Mouse (Mus musculus) CD8-positive naive resting alpha-beta T cell, adult 2 months (primary cell): ENCODE data around the gene Odf4.
"Not testable (repeated sequence)": the region's sequence is repeated elsewhere in the genome, so short reads cannot be mapped to it uniquely, and the experiment has no call there.

ENCODE experiments used
- DNase-seq, 2 experiments: peaks; one replicate each; pipeline ENCODE4 v3.0.0; 2022; ENCODE audit warnings: low read depth in 2 of 2, low spot score in 2 of 2

Odf4 gene

GRCm38 (mm10) chr11:68926981-68927380 lies at the start of gene Odf4:
TSS of gene Odf4 (minus strand) at chr11:68927081.
- no peak for DNase-seq

- DNase-seq = no peak
Observed at GRCm38 (mm10) chr11:68975601-68976000, 48.7 kb upstream of the Odf4 start.

- DNase-seq = no peak
Observed at GRCm38 (mm10) chr11:68975085-68975484, 48.2 kb upstream of the Odf4 start, which contains the start of gene Rangrf. TSS of gene Rangrf (minus strand) at chr11:68975185.

- DNase-seq = no peak
Observed at GRCm38 (mm10) chr11:68974059-68974450, 47.2 kb upstream of the Odf4 start.

GRCm38 (mm10) chr11:68973250-68974058 lies 46.6 kb upstream of the Odf4 start:
- peak; percentile 40 to 64 for DNase-seq

GRCm38 (mm10) chr11:68970232-68970631 lies 43.4 kb upstream of the Odf4 start:
- no peak for DNase-seq

- DNase-seq = no peak
Observed at GRCm38 (mm10) chr11:68968752-68969151, 41.9 kb upstream of the Odf4 start.

GRCm38 (mm10) chr11:68967337-68968282 lies 40.7 kb upstream of the Odf4 start, which contains the start of gene Slc25a35:
TSS of gene Slc25a35 (plus strand) at chr11:68968131.
- peak; percentile 65 to 68 for DNase-seq

GRCm38 (mm10) chr11:68966554-68966953 lies 39.7 kb upstream of the Odf4 start:
- no peak for DNase-seq

- peak; percentile 69 to 80 for DNase-seq
Observed at GRCm38 (mm10) chr11:68965845-68966244, 39.0 kb upstream of the Odf4 start.

GRCm38 (mm10) chr11:68965050-68965449 lies 38.2 kb upstream of the Odf4 start:
- DNase-seq = no peak

- no peak for DNase-seq
Observed at GRCm38 (mm10) chr11:68963405-68963804, 36.5 kb upstream of the Odf4 start.

GRCm38 (mm10) chr11:68962159-68962558 lies 35.3 kb upstream of the Odf4 start:
- not testable (repeated sequence) for DNase-seq

GRCm38 (mm10) chr11:68961596-68961995 lies 34.7 kb upstream of the Odf4 start:
- no peak for DNase-seq

- no peak for DNase-seq
Observed at GRCm38 (mm10) chr11:68957971-68958370, 31.1 kb upstream of the Odf4 start.

GRCm38 (mm10) chr11:68957308-68957707 lies 30.4 kb upstream of the Odf4 start, which contains the start of gene Arhgef15:
TSS of gene Arhgef15 (minus strand) at chr11:68957480.
- no peak for DNase-seq

GRCm38 (mm10) chr11:68956697-68957096 lies 29.8 kb upstream of the Odf4 start:
- no peak for DNase-seq

GRCm38 (mm10) chr11:68956107-68956506 lies 29.2 kb upstream of the Odf4 start:
- DNase-seq = no peak

GRCm38 (mm10) chr11:68955473-68955872 lies 28.6 kb upstream of the Odf4 start:
- no peak for DNase-seq

- DNase-seq = no peak
Observed at GRCm38 (mm10) chr11:68954408-68954807, 27.5 kb upstream of the Odf4 start.

- no peak for DNase-seq
Observed at GRCm38 (mm10) chr11:68953903-68954302, 27.0 kb upstream of the Odf4 start.

- DNase-seq = no peak
Observed at GRCm38 (mm10) chr11:68947542-68947993, 20.7 kb upstream of the Odf4 start.
